ENCODE assay signal across 11 mouse cellular contexts in genomic region chr15:80801597-80801996, GRCm38 (mm10).
DNase-seq lines count a peak whose midpoint lies in the region; ATAC-seq lines count a peak whose summit lies in the region.
"Had no signal": no experiment of that assay in that cellular context is flagged by ENCODE, and none has a peak within 500 bp of the region (broad histone marks: within the 10 kb centered on the region; RNA-seq: fewer than 3 reads in every experiment).

No protein-coding gene starts in this region.

- peaks cover 62% of the 10 kb centered on the region for H3K4me1 ChIP-seq in erythroblast, embryonic 14.5 days (ENCODE audit: control insufficient read depth)
- H3K4me1 ChIP-seq in hindbrain, embryonic 12.5 days, result peaks cover 35% of the 10 kb centered on the region
- peaks cover 41% of the 10 kb centered on the region for H3K4me1 ChIP-seq in kidney, embryonic 15.5 days

- no peak for ATAC-seq in erythroblast, adult 5-6 weeks (replicated peaks; ENCODE audit: low FRiP score, poor library complexity, severe bottlenecking)
- no peak for ATAC-seq in hindbrain, embryonic 12.5 days (ENCODE audit: low FRiP score)
- peak; percentile 71 for ATAC-seq in megakaryocyte-erythroid progenitor cell, adult 5-6 weeks (replicated peaks; ENCODE audit: low FRiP score, low TSS enrichment, poor library complexity, severe bottlenecking)
- no peak for ATAC-seq in kidney, embryonic 15.5 days (replicated peaks; ENCODE audit: low FRiP score)
- ATAC-seq: Patski had no signal

- H3K27me3 ChIP-seq in erythroblast, embryonic 14.5 days (ENCODE audit: control insufficient read depth), result no peaks in the 10 kb centered on the region
- no peaks in the 10 kb centered on the region for H3K27me3 ChIP-seq in hindbrain, embryonic 12.5 days
- no peaks in the 10 kb centered on the region for H3K27me3 ChIP-seq in kidney, embryonic 15.5 days
- H3K27me3 ChIP-seq: Patski had no signal

- no peak overlapping the region for H3K9ac ChIP-seq in hindbrain, embryonic 12.5 days
- no peak overlapping the region for H3K9ac ChIP-seq in kidney, embryonic 15.5 days

- DNase-seq in MEL-GATA-1-ER (ENCODE audit: extremely low read depth, low read depth), result peak; percentile 67
- no peak for DNase-seq in left cerebral cortex, adult 11 months (ENCODE audit: low spot score)
- no peak for DNase-seq in spleen, adult 18-20 months
- DNase-seq: heart, adult 2 months; layer of hippocampus, postnatal 36 days had no signal

- no peaks in the 10 kb centered on the region for H3K9me3 ChIP-seq in erythroblast, embryonic 14.5 days (ENCODE audit: control insufficient read depth, low read length)
- no peaks in the 10 kb centered on the region for H3K9me3 ChIP-seq in hindbrain, embryonic 12.5 days (replicated peaks)
- H3K9me3 ChIP-seq in kidney, embryonic 15.5 days (replicated peaks), result no peaks in the 10 kb centered on the region

- H3K4me3 ChIP-seq in erythroblast, embryonic 14.5 days (replicated peaks), result peak overlapping the region; percentile 75
- peak overlapping the region; percentile 58; the same call in 1 of the 2 replicates for H3K4me3 ChIP-seq in hindbrain, embryonic 12.5 days
- H3K4me3 ChIP-seq in kidney, embryonic 15.5 days (replicated peaks), result no peak overlapping the region
- H3K4me3 ChIP-seq: heart, adult 2 months had no signal

- peaks cover 33% of the 10 kb centered on the region for H3K36me3 ChIP-seq in erythroblast, embryonic 14.5 days (ENCODE audit: control insufficient read depth)
- no peaks in the 10 kb centered on the region for H3K36me3 ChIP-seq in hindbrain, embryonic 12.5 days
- H3K36me3 ChIP-seq in kidney, embryonic 15.5 days, result no peaks in the 10 kb centered on the region

- 61% methylated on average over 1 of the region's 1 CpGs for WGBS in hindbrain, embryonic 12.5 days
- 32% methylated on average over 1 of the region's 1 CpGs for WGBS in kidney, embryonic 15.5 days

- no peak overlapping the region for H3K27ac ChIP-seq in hindbrain, embryonic 12.5 days
- no peak overlapping the region for H3K27ac ChIP-seq in kidney, embryonic 15.5 days

- H3K4me2 ChIP-seq in hindbrain, embryonic 12.5 days (replicated peaks), result peak overlapping the region; percentile 65
- no peak overlapping the region for H3K4me2 ChIP-seq in kidney, embryonic 15.5 days
